Mouse (Mus musculus): ENCODE data around the gene Ddx17. TPM values are rescaled to one million over a fixed set of nuclear protein-coding genes. Genes with fewer than 3 reads are reported as not detected.

The Ddx17 gene
- polyA plus RNA-seq (2012; rRNA removed): 148 and 160 TPM in 2 replicates

- peak within 1 kb of the TSS; percentile 87 for H3K4me3 ChIP-seq (ENCODE audit: insufficient read depth, low read depth, low read length)
- H3K27me3 ChIP-seq (replicated peaks; ENCODE audit: control insufficient read depth, insufficient read depth, low read length): no peaks in the 10 kb centered on the region
- TF ChIP-seq CTCF (conservative IDR thresholded peaks at IDR 0.05; ENCODE audit: insufficient read depth, insufficient read length, low read depth, low read length) (no peak), POLR2A (IDR thresholded peaks at IDR 0.05; ENCODE audit: low read depth, low read length) (peak; percentile 92)
- no peaks in the 10 kb centered on the region; the same call in 1 of the 2 replicates for H3K36me3 ChIP-seq (ENCODE audit: control insufficient read depth, insufficient read depth, low read length)
- H3K27ac ChIP-seq (ENCODE audit: insufficient read depth, low read depth, low read length): peak within 1 kb of the TSS; percentile 96
- peaks cover 2% of the 10 kb centered on the region; the same call in 1 of the 2 replicates for H3K4me1 ChIP-seq (ENCODE audit: control insufficient read depth, insufficient read depth, low read length)
- whole genome bisulfite sequencing: 1% methylated on average over 84 of the region's 84 CpGs
- peak; percentile 98 for DNase-seq
Measured at GRCm38 (mm10) chr15:79546410-79547288, at the start of gene Ddx17. Gene Ddx17, minus strand, starts transcription at chr15:79546741.

- DNase-seq: no peak
- Histone ChIP-seq H3K36me3 (ENCODE audit: control insufficient read depth, insufficient read depth, low read length) (no peaks in the 10 kb centered on the region), H3K4me3 (ENCODE audit: insufficient read depth, low read depth, low read length) (no peak overlapping the region), H3K27me3 (replicated peaks; ENCODE audit: control insufficient read depth, insufficient read depth, low read length) (no peaks in the 10 kb centered on the region), H3K4me1 (ENCODE audit: control insufficient read depth, insufficient read depth, low read length) (no peaks in the 10 kb centered on the region), H3K27ac (ENCODE audit: insufficient read depth, low read depth, low read length) (no peak overlapping the region)
- TF ChIP-seq CTCF (conservative IDR thresholded peaks at IDR 0.05; ENCODE audit: insufficient read depth, insufficient read length, low read depth, low read length) (no peak), POLR2A (IDR thresholded peaks at IDR 0.05; ENCODE audit: low read depth, low read length) (no peak)
- 67% methylated on average over 1 of the region's 1 CpGs for WGBS
Measured at GRCm38 (mm10) chr15:79581581-79581980, 35.0 kb upstream of the Ddx17 start.

- no peaks in the 10 kb centered on the region for H3K27me3 ChIP-seq (replicated peaks; ENCODE audit: control insufficient read depth, insufficient read depth, low read length)
- DNase-seq: no peak
- H3K4me1 ChIP-seq (ENCODE audit: control insufficient read depth, insufficient read depth, low read length): no peaks in the 10 kb centered on the region
- H3K36me3 ChIP-seq (ENCODE audit: control insufficient read depth, insufficient read depth, low read length): no peaks in the 10 kb centered on the region
- TF ChIP-seq POLR2A (IDR thresholded peaks at IDR 0.05; ENCODE audit: low read depth, low read length): no peak
- TF ChIP-seq CTCF (conservative IDR thresholded peaks at IDR 0.05; ENCODE audit: insufficient read depth, insufficient read length, low read depth, low read length): no peak
- 71% methylated on average over 6 of the region's 6 CpGs for WGBS
- H3K27ac ChIP-seq (ENCODE audit: insufficient read depth, low read depth, low read length): no peak overlapping the region
- no peak overlapping the region for H3K4me3 ChIP-seq (ENCODE audit: insufficient read depth, low read depth, low read length)
Measured at GRCm38 (mm10) chr15:79577671-79578426, 31.3 kb upstream of the Ddx17 start.

- Histone ChIP-seq H3K27ac (ENCODE audit: insufficient read depth, low read depth, low read length) (no peak overlapping the region), H3K4me3 (ENCODE audit: insufficient read depth, low read depth, low read length) (no peak overlapping the region), H3K4me1 (ENCODE audit: control insufficient read depth, insufficient read depth, low read length) (no peaks in the 10 kb centered on the region), H3K27me3 (replicated peaks; ENCODE audit: control insufficient read depth, insufficient read depth, low read length) (no peaks in the 10 kb centered on the region), H3K36me3 (ENCODE audit: control insufficient read depth, insufficient read depth, low read length) (no peaks in the 10 kb centered on the region)
- no peak for DNase-seq
- no peak for TF ChIP-seq POLR2A (IDR thresholded peaks at IDR 0.05; ENCODE audit: low read depth, low read length)
- TF ChIP-seq CTCF (conservative IDR thresholded peaks at IDR 0.05; ENCODE audit: insufficient read depth, insufficient read length, low read depth, low read length): no peak
- WGBS: 94% methylated on average over 2 of the region's 2 CpGs
Measured at GRCm38 (mm10) chr15:79576947-79577346, 30.4 kb upstream of the Ddx17 start.

GRCm38 (mm10) chr15:79575543-79576222, 29.1 kb upstream of the Ddx17 start:
- 51% methylated on average over 1 of the region's 1 CpGs for whole genome bisulfite sequencing
- Histone ChIP-seq H3K27me3 (replicated peaks; ENCODE audit: control insufficient read depth, insufficient read depth, low read length) (no peaks in the 10 kb centered on the region), H3K36me3 (ENCODE audit: control insufficient read depth, insufficient read depth, low read length) (no peaks in the 10 kb centered on the region), H3K4me3 (ENCODE audit: insufficient read depth, low read depth, low read length) (no peak overlapping the region), H3K4me1 (ENCODE audit: control insufficient read depth, insufficient read depth, low read length) (no peaks in the 10 kb centered on the region), H3K27ac (ENCODE audit: insufficient read depth, low read depth, low read length) (no peak overlapping the region)
- no peak for TF ChIP-seq CTCF (conservative IDR thresholded peaks at IDR 0.05; ENCODE audit: insufficient read depth, insufficient read length, low read depth, low read length)
- no peak for TF ChIP-seq POLR2A (IDR thresholded peaks at IDR 0.05; ENCODE audit: low read depth, low read length)
- DNase-seq: no peak

GRCm38 (mm10) chr15:79562417-79562816, 15.9 kb upstream of the Ddx17 start:
- TF ChIP-seq POLR2A (IDR thresholded peaks at IDR 0.05; ENCODE audit: low read depth, low read length) (no peak), CTCF (conservative IDR thresholded peaks at IDR 0.05; ENCODE audit: insufficient read depth, insufficient read length, low read depth, low read length) (no peak)
- H3K36me3 ChIP-seq (ENCODE audit: control insufficient read depth, insufficient read depth, low read length): no peaks in the 10 kb centered on the region
- H3K27me3 ChIP-seq (replicated peaks; ENCODE audit: control insufficient read depth, insufficient read depth, low read length): no peaks in the 10 kb centered on the region
- 88% methylated on average over 9 of the region's 9 CpGs for WGBS
- no peaks in the 10 kb centered on the region for H3K4me1 ChIP-seq (ENCODE audit: control insufficient read depth, insufficient read depth, low read length)
- no peak for DNase-seq
- no peak overlapping the region for H3K4me3 ChIP-seq (ENCODE audit: insufficient read depth, low read depth, low read length)
- no peak overlapping the region for H3K27ac ChIP-seq (ENCODE audit: insufficient read depth, low read depth, low read length)
